Comparison of ENCODE assay signal across 14 mouse cellular contexts in genomic region chr3:116804746-116805285, GRCm38 (mm10). TPM values are rescaled to one million over a fixed set of nuclear protein-coding genes. Genes with fewer than 3 reads are reported as not detected.
DNase-seq lines count a peak whose midpoint lies in the region; ATAC-seq and TF ChIP-seq lines count a peak whose summit lies in the region.
"Had no signal": no experiment of that assay in that cellular context is flagged by ENCODE, and none has a peak within 500 bp of the region (broad histone marks: within the 10 kb centered on the region; RNA-seq: fewer than 3 reads in every experiment).

No protein-coding gene starts in this region.

- DNase-seq in gastrocnemius, adult 2 months, result no peak
- DNase-seq in gastrocnemius, postnatal 25 days, result no peak
- DNase-seq in kidney, adult 11 months, result no peak
- peak; percentile 14 for DNase-seq in embryo, embryonic 9.5 days (ENCODE audit: extremely low spot score)
- peak; percentile 15 for DNase-seq in hindbrain, postnatal 0 days (ENCODE audit: low spot score)
- DNase-seq in cerebellum, postnatal 25 days, result no peak
- DNase-seq in urinary bladder, adult 18-20 months (ENCODE audit: low spot score in 2 of 2), result no peak
- DNase-seq: B cell, adult 2 months; gastrocnemius, postnatal 10 days; kidney, postnatal 36 days; left cerebral cortex, postnatal 4 days had no signal

- peak overlapping the region; percentile 98 for H3K27ac ChIP-seq in gastrocnemius, adult 2 months
- H3K27ac ChIP-seq in kidney, embryonic 15.5 days, result peak overlapping the region; percentile 38; the same call in 1 of the 2 replicates
- H3K27ac ChIP-seq in hindbrain, postnatal 0 days, result no peak overlapping the region
- H3K27ac ChIP-seq: embryonic facial prominence, embryonic 12.5 days had no signal

- peaks cover 22% of the 10 kb centered on the region for H3K4me1 ChIP-seq in kidney, embryonic 15.5 days
- H3K4me1 ChIP-seq in hindbrain, postnatal 0 days (ENCODE audit: insufficient read depth, low read length), result peaks cover 4% of the 10 kb centered on the region; the same call in 1 of the 2 replicates

- H3K27me3 ChIP-seq in kidney, embryonic 15.5 days, result no peaks in the 10 kb centered on the region
- no peaks in the 10 kb centered on the region for H3K27me3 ChIP-seq in hindbrain, postnatal 0 days (ENCODE audit: insufficient read depth, low read length)
- H3K27me3 ChIP-seq: embryonic facial prominence, embryonic 12.5 days; Patski had no signal

- no peak for TF ChIP-seq CTCF in gastrocnemius, adult 2 months (IDR thresholded peaks at IDR 0.05)
- TF ChIP-seq CTCF in hindbrain, postnatal 0 days (IDR thresholded peaks at IDR 0.05; ENCODE audit: low read depth), result no peak

- H3K4me2 ChIP-seq in kidney, embryonic 15.5 days, result peak overlapping the region; percentile 46
- peak overlapping the region; percentile 8; the same call in 1 of the 2 replicates for H3K4me2 ChIP-seq in hindbrain, postnatal 0 days (ENCODE audit: low read depth, low read length)
- H3K4me2 ChIP-seq: embryonic facial prominence, embryonic 12.5 days had no signal

- no peaks in the 10 kb centered on the region for H3K9me3 ChIP-seq in kidney, embryonic 15.5 days (replicated peaks)
- no peaks in the 10 kb centered on the region for H3K9me3 ChIP-seq in hindbrain, postnatal 0 days (ENCODE audit: low read length)
- H3K9me3 ChIP-seq: embryonic facial prominence, embryonic 12.5 days had no signal

- 13% methylated on average over 6 of the region's 6 CpGs for WGBS in kidney, embryonic 15.5 days
- WGBS in hindbrain, postnatal 0 days, result 55% methylated on average over 6 of the region's 6 CpGs

- peak overlapping the region; percentile 82 for H3K4me3 ChIP-seq in gastrocnemius, adult 2 months
- peak overlapping the region; percentile 8; the same call in 1 of the 2 replicates for H3K4me3 ChIP-seq in kidney, embryonic 15.5 days (replicated peaks)
- no peak overlapping the region for H3K4me3 ChIP-seq in hindbrain, postnatal 0 days (ENCODE audit: low read length)
- H3K4me3 ChIP-seq: embryonic facial prominence, embryonic 12.5 days had no signal

- intact Hi-C loops in gastrocnemius, adult 2 months (cut with DNase I), result no loop called here

- H3K36me3 ChIP-seq in kidney, embryonic 15.5 days, result no peaks in the 10 kb centered on the region
- no peaks in the 10 kb centered on the region; the same call in 1 of the 2 replicates for H3K36me3 ChIP-seq in hindbrain, postnatal 0 days (ENCODE audit: insufficient read depth, low read length)

- no peak overlapping the region for H3K9ac ChIP-seq in kidney, embryonic 15.5 days
- H3K9ac ChIP-seq in hindbrain, postnatal 0 days (replicated peaks; ENCODE audit: low read length), result no peak overlapping the region
- H3K9ac ChIP-seq: embryonic facial prominence, embryonic 12.5 days had no signal

- ATAC-seq in kidney, embryonic 15.5 days (replicated peaks; ENCODE audit: low FRiP score), result no peak
- no peak for ATAC-seq in hindbrain, postnatal 0 days
- ATAC-seq: Patski had no signal

RNA-seq across cellular contexts. Expression of gene Agl, which starts 3.1 kb away (rescaled TPM):
- total RNA-seq in gastrocnemius, adult 2 months (2021), result 1,000 to 10,000 TPM in 1 of 2 experiments, 100 to 1,000 TPM in 1; 657 to 1,000 TPM
- total RNA-seq in gastrocnemius, postnatal 25 days (2021), result 100 to 1,000 TPM; 558 to 691 TPM
- polyA plus RNA-seq in kidney, embryonic 15.5 days (2015; fragmentation: Nextera tagmentation; extraction: Ambion mirVana), result 20.6 and 21.3 TPM in 2 replicates
- total RNA-seq in hindbrain, postnatal 0 days (2014; rRNA removed), result 14.3 and 16.1 TPM in 2 replicates
- 13.6 and 13.9 TPM in 2 replicates for polyA plus RNA-seq in hindbrain, postnatal 0 days (2015; fragmentation: Nextera tagmentation; extraction: Ambion mirVana)

RNA-seq across cellular contexts. Expression of gene Frrs1, which starts 54.4 kb away (rescaled TPM):
- 1 to 10 TPM; 1.9 to 2.7 TPM for total RNA-seq in gastrocnemius, adult 2 months (2021)
- total RNA-seq in gastrocnemius, postnatal 25 days (2021), result 1 to 10 TPM; 3.7 to 4.2 TPM
- polyA plus RNA-seq in kidney, embryonic 15.5 days (2015; fragmentation: Nextera tagmentation; extraction: Ambion mirVana), result 22.7 and 23.5 TPM in 2 replicates
- total RNA-seq in hindbrain, postnatal 0 days (2014; rRNA removed), result 3.3 and 4.1 TPM in 2 replicates
- 5.0 and 6.0 TPM in 2 replicates for polyA plus RNA-seq in hindbrain, postnatal 0 days (2015; fragmentation: Nextera tagmentation; extraction: Ambion mirVana)

Comparison
In these comparisons a context has a peak if more than half of its experiments do, and no peak if none do; other contexts are left out.
1. DNase-seq: peak in embryo, embryonic 9.5 days (single experiment) and hindbrain, postnatal 0 days (single experiment); none in gastrocnemius, adult 2 months (single experiment), gastrocnemius, postnatal 25 days (single experiment), kidney, adult 11 months (single experiment), cerebellum, postnatal 25 days (0 of 2) and urinary bladder, adult 18-20 months (0 of 2).
2. RNA of gene Agl, which starts 3.1 kb away (total RNA-seq): 657 to 1,000 TPM in gastrocnemius, adult 2 months and 558 to 691 TPM in gastrocnemius, postnatal 25 days; 14.3 to 16.1 TPM in hindbrain, postnatal 0 days; every median in the first group is over 10 times any median in the second.